Mouse (Mus musculus): ENCODE measurements around the gene Gm28870.
"Not testable (repeated sequence)": the region's sequence is repeated elsewhere in the genome, so short reads cannot be mapped to it uniquely, and the experiment has no call there.

DNA sequence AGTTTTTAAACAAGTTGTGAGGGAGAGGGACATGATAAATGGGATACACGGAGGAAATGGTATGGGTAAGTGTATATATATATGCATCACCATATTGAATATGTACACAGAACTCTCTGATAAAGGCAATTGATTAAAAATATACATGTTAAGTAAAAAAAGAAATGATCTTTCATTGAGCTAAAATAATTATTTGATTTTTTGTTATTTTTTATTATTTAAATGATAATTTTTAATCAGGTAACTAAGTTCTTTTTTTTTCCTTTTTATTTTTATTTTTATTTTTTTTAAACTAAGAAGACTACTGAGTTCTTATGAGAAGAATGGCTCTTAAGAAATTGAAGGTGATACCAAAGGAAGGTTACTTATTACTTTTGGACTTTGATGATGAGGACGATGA, at the start of gene Gm28870:
- not testable (repeated sequence) for TF ChIP-seq CTCF (IDR thresholded peaks at IDR 0.05; ENCODE audit: low read depth, low read length); POLR2A (IDR thresholded peaks at IDR 0.05; ENCODE audit: insufficient read depth, low read length)
